Mouse (Mus musculus) forebrain, embryonic 11.5 days (tissue): ENCODE results near the gene Ivns1abp. TPM values are rescaled to one million over a fixed set of nuclear protein-coding genes. Genes with fewer than 3 reads are reported as not detected.

ENCODE experiments used
- polyA plus RNA-seq: library from polyadenylated mRNA; unstranded; fragments of >200 nt; fragmentation: Nextera tagmentation; extraction: Ambion mirVana; gene quantifications from 2 replicates; pipeline ENCODE4 v1.2.1, GENCODE M21; 2014

The Ivns1abp gene
- polyA plus RNA-seq, 1 experiment from 2014 or later = 472 TPM

Other genes starting within 250 kb of the Ivns1abp start
- 0.87 and 1.00 TPM in 2 replicates for gene Gm47985, start 161.9 kb upstream of the Ivns1abp start, polyA plus RNA-seq
- gene Gm8947, start 152.1 kb upstream of the Ivns1abp start, polyA plus RNA-seq = 0.16 and 0.19 TPM in 2 replicates
- gene Gm47995, start 146.0 kb upstream of the Ivns1abp start, polyA plus RNA-seq = not detected in 2 replicates
- gene 3110040M04Rik, start 140.4 kb upstream of the Ivns1abp start, polyA plus RNA-seq = not detected in 2 replicates
- gene Gm47996, start 134.3 kb upstream of the Ivns1abp start, polyA plus RNA-seq = not detected in 2 replicates
- 22.6 and 24.6 TPM in 2 replicates for gene Swt1, start 84.0 kb downstream of the Ivns1abp start, polyA plus RNA-seq
- gene Trmt1l, start 84.1 kb downstream of the Ivns1abp start, polyA plus RNA-seq = 57.8 and 61.9 TPM in 2 replicates
- gene Rnf2, start 156.5 kb downstream of the Ivns1abp start, polyA plus RNA-seq = 130 and 140 TPM in 2 replicates
- 1.1 and 1.3 TPM in 2 replicates for gene Fam129a, start 226.7 kb downstream of the Ivns1abp start, polyA plus RNA-seq